ENCODE assay signal across 11 mouse cellular contexts in genomic region chr10:122040372-122040771, GRCm38 (mm10). TPM values are rescaled to one million over a fixed set of nuclear protein-coding genes. Genes with fewer than 3 reads are reported as not detected.
DNase-seq lines count a peak whose midpoint lies in the region; ATAC-seq and TF ChIP-seq lines count a peak whose summit lies in the region.
"Had no signal": no experiment of that assay in that cellular context is flagged by ENCODE, and none has a peak within 500 bp of the region (broad histone marks: within the 10 kb centered on the region; RNA-seq: fewer than 3 reads in every experiment).

No protein-coding gene starts in this region.

- no peak for ATAC-seq in heart, embryonic 12.5 days (ENCODE audit: insufficient number of reproducible peaks, low FRiP score)

- intact Hi-C loops in heart, adult 2 months (cut with DNase I): no loop called here

- no peak overlapping the region for H3K27ac ChIP-seq in heart, adult 2 months
- H3K27ac ChIP-seq in heart, embryonic 12.5 days (ENCODE audit: poor library complexity, severe bottlenecking): no peak overlapping the region
- H3K27ac ChIP-seq in embryonic facial prominence, embryonic 10.5 days (replicated peaks): no peak overlapping the region
- H3K27ac ChIP-seq: neural tube, embryonic 15.5 days had no signal

- peaks cover 4% of the 10 kb centered on the region; the same call in 1 of the 2 replicates for H3K9me3 ChIP-seq in heart, embryonic 12.5 days (replicated peaks)
- H3K9me3 ChIP-seq in embryonic facial prominence, embryonic 10.5 days: peaks cover 5% of the 10 kb centered on the region; the same call in 1 of the 2 replicates
- H3K9me3 ChIP-seq: neural tube, embryonic 15.5 days had no signal

- peak; percentile 59 for TF ChIP-seq CTCF in heart, adult 2 months (IDR thresholded peaks at IDR 0.05)

- H3K36me3 ChIP-seq in heart, adult 2 months (ENCODE audit: control insufficient read depth, insufficient read depth, low read length): no peaks in the 10 kb centered on the region
- H3K36me3 ChIP-seq in heart, embryonic 12.5 days: peaks cover 9% of the 10 kb centered on the region; the same call in 1 of the 2 replicates
- peaks cover 33% of the 10 kb centered on the region for H3K36me3 ChIP-seq in embryonic facial prominence, embryonic 10.5 days (replicated peaks)

- no peak for TF ChIP-seq EP300 in heart, adult 2 months (IDR thresholded peaks at IDR 0.05; ENCODE audit: insufficient read depth, low read depth, low read length)

- no peak overlapping the region for H3K4me2 ChIP-seq in heart, embryonic 12.5 days
- H3K4me2 ChIP-seq: neural tube, embryonic 15.5 days had no signal

- no peaks in the 10 kb centered on the region for H3K4me1 ChIP-seq in heart, adult 2 months (ENCODE audit: control insufficient read depth, insufficient read depth, low read length)
- peaks cover 4% of the 10 kb centered on the region for H3K4me1 ChIP-seq in heart, embryonic 12.5 days (replicated peaks)
- peaks cover 17% of the 10 kb centered on the region for H3K4me1 ChIP-seq in embryonic facial prominence, embryonic 10.5 days

- H3K27me3 ChIP-seq in heart, adult 2 months (ENCODE audit: control insufficient read depth, insufficient read depth, low read length): no peaks in the 10 kb centered on the region
- no peaks in the 10 kb centered on the region for H3K27me3 ChIP-seq in heart, embryonic 12.5 days (replicated peaks)
- no peaks in the 10 kb centered on the region for H3K27me3 ChIP-seq in embryonic facial prominence, embryonic 10.5 days (replicated peaks; ENCODE audit: low read depth, poor library complexity, severe bottlenecking)
- H3K27me3 ChIP-seq: neural tube, embryonic 15.5 days had no signal

- no peak overlapping the region for H3K4me3 ChIP-seq in heart, adult 2 months
- no peak overlapping the region for H3K4me3 ChIP-seq in heart, embryonic 12.5 days
- H3K4me3 ChIP-seq in embryonic facial prominence, embryonic 10.5 days: no peak overlapping the region
- H3K4me3 ChIP-seq: neural tube, embryonic 15.5 days had no signal

- WGBS in heart, adult 2 months: 59% methylated on average over 4 of the region's 4 CpGs
- 45% methylated on average over 4 of the region's 4 CpGs for WGBS in heart, embryonic 12.5 days
- WGBS in embryonic facial prominence, embryonic 10.5 days: 41% methylated on average over 4 of the region's 4 CpGs

- no peak for TF ChIP-seq POLR2A in heart, adult 2 months (IDR thresholded peaks at IDR 0.05; ENCODE audit: insufficient read depth, low read depth, low read length)

- DNase-seq in heart, adult 2 months: no peak
- DNase-seq in right cerebral cortex, postnatal 14 days: peak; percentile 19
- no peak for DNase-seq in right cerebral cortex, postnatal 36 days (ENCODE audit: low spot score in 2 of 2)
- peak; percentile 27 for DNase-seq in embryonic facial prominence, embryonic 10.5 days (ENCODE audit: low spot score)
- peak; percentile 28 for DNase-seq in thymus, postnatal 14 days
- DNase-seq in urinary bladder, adult 18-20 months (ENCODE audit: low spot score in 2 of 2): no peak
- no peak for DNase-seq in urinary bladder, postnatal 25 days (ENCODE audit: low spot score)
- DNase-seq: cerebellum, adult 8-10 months; layer of hippocampus, adult 9-11 months had no signal

- H3K79me2 ChIP-seq in heart, adult 2 months (replicated peaks; ENCODE audit: control insufficient read depth, insufficient read depth, low read length): no peaks in the 10 kb centered on the region; the same call in 1 of the 2 replicates

- no peak overlapping the region for H3K9ac ChIP-seq in heart, adult 2 months (ENCODE audit: low read depth, low read length)
- H3K9ac ChIP-seq in heart, embryonic 12.5 days: no peak overlapping the region
- H3K9ac ChIP-seq: neural tube, embryonic 15.5 days had no signal

RNA-seq across cellular contexts. Expression of gene Srgap1, which starts 6.7 kb away (rescaled TPM):
- 1 to 10 TPM; 1.1 to 2.1 TPM for total RNA-seq in heart, adult 2 months (2021)
- polyA plus RNA-seq in heart, adult 2 months (2012; rRNA removed): 1.3 and 1.9 TPM in 2 replicates
- 8.5 and 8.6 TPM in 2 replicates for polyA plus RNA-seq in heart, embryonic 12.5 days (2016; fragmentation: Nextera tagmentation; extraction: Ambion mirVana)
- polyA plus RNA-seq in embryonic facial prominence, embryonic 10.5 days (2016; fragmentation: Nextera tagmentation; extraction: Ambion mirVana): 7.4 and 9.4 TPM in 2 replicates

RNA-seq across cellular contexts. Expression of gene Rxylt1, which starts 56.8 kb away (rescaled TPM):
- 10 to 100 TPM; 36.4 to 38.8 TPM for total RNA-seq in heart, adult 2 months (2021)
- 4.9 and 9.2 TPM in 2 replicates for polyA plus RNA-seq in heart, adult 2 months (2012; rRNA removed)
- 41.8 and 43.5 TPM in 2 replicates for polyA plus RNA-seq in heart, embryonic 12.5 days (2016; fragmentation: Nextera tagmentation; extraction: Ambion mirVana)
- 37.7 and 40.0 TPM in 2 replicates for polyA plus RNA-seq in embryonic facial prominence, embryonic 10.5 days (2016; fragmentation: Nextera tagmentation; extraction: Ambion mirVana)

Comparison
In these comparisons a context has a peak if more than half of its experiments do, and no peak if none do; other contexts are left out.
1. DNase-seq: peak in right cerebral cortex, postnatal 14 days (single experiment), embryonic facial prominence, embryonic 10.5 days (single experiment) and thymus, postnatal 14 days (single experiment); none in heart, adult 2 months (0 of 2), right cerebral cortex, postnatal 36 days (0 of 2), urinary bladder, adult 18-20 months (0 of 2) and urinary bladder, postnatal 25 days (single experiment).